Mouse (Mus musculus) bone marrow macrophage, adult 2 months (primary cell): Measurements from ENCODE around the gene Zdhhc13.

Experiments
- CTCF ChIP-seq: IDR thresholded peaks from 2 replicates; pipeline ENCODE4 v1.5.1; 2012; ENCODE audit warnings: low read depth, mild to moderate bottlenecking, low read length, moderate library complexity
- POLR2A ChIP-seq: IDR thresholded peaks from 2 replicates; pipeline ENCODE4 v1.6.1; 2012; ENCODE audit warnings: mild to moderate bottlenecking, low read depth, low read length, borderline replicate concordance

GRCm38 (mm10) chr7:48840545-48840944 lies 51.7 kb downstream of the Zdhhc13 start:
- TF ChIP-seq CTCF (no peak), POLR2A (no peak)
